Mouse (Mus musculus) kidney, adult 8-10 months (tissue): ENCODE data around the gene Ahcy.
"Not testable (repeated sequence)": the region's sequence is repeated elsewhere in the genome, so short reads cannot be mapped to it uniquely, and the experiment has no call there.

Experiments
- DNase-seq, 2 experiments: peaks; one replicate each; pipeline ENCODE4 v3.0.0; 2022

Ahcy gene

GRCm38 (mm10) chr2:155018762-155019641 is 55.3 kb downstream of the Ahcy start:
- peak; percentile 33 to 46 for DNase-seq

DNA sequence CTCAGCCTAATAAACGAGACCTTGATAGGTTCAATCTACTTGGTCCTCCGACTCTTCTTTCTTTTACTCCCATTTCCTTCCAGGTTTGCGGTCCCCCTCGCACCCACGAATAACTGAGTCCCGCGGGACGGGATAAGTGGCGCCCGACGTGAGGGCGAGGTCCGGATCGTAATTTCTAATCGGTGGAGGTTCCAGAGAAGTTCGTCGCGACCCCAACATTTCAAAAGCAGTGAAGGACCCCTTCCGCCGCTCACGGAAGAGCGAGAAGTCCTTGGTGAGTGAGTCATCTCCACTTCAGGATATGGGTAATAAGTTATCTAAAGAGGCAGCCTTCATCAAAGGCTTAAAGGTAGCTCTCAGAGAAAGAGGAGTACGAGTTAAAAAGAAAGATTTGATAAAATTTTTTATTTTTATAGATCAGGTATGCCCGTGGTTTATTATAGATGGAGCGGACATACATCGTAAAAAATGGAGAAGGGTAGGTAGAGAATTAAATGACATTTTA is 56.0 kb downstream of the Ahcy start, which contains the start of gene Gm14226:
Gene Gm14226 (plus strand): TSS at position 16 of the 505 bp plus-strand sequence.
- DNase-seq, result not testable (repeated sequence)

DNA sequence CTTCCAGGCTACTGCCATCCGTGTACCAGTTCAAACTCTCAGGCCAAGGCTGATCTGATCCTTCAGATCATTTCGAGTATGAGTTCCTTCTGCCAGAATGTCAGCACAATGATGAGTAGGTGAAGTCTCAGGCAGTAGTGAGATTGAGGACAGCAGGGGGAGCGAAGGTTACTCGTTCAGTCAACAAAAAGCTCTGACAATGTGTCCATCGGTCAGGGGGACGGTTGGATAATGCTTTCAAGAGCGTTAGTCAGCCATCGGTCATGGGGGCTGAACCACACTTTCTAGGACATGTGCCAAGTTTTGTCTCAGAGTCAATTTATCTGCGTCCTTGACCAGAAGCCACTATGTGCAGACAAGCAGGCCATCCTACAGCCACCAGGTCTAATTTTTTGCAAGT is 57.5 kb downstream of the Ahcy start:
- DNase-seq, result not testable (repeated sequence)

GRCm38 (mm10) chr2:155012991-155013390 is 61.3 kb downstream of the Ahcy start:
- DNase-seq, result no peak

GRCm38 (mm10) chr2:155011086-155011656 is 63.1 kb downstream of the Ahcy start:
- no peak for DNase-seq
